Mouse (Mus musculus) erythroblast, embryonic 14.5 days (primary cell): ENCODE data around the gene Lrrc74b. TPM values are rescaled to one million over a fixed set of nuclear protein-coding genes. Genes with fewer than 3 reads are reported as not detected.

Experiments
- H3K27me3 ChIP-seq: 2 replicates; pipeline ENCODE4 v1.6.1; 2012; ENCODE audit warnings: inconsistent platforms; ENCODE audit not compliant: control insufficient read depth
- H3K36me3 ChIP-seq: 2 replicates; pipeline ENCODE4 v1.6.1; 2012; ENCODE audit warnings: mild to moderate bottlenecking, inconsistent platforms; ENCODE audit not compliant: control insufficient read depth
- H3K4me1 ChIP-seq: 2 replicates; pipeline ENCODE4 v1.6.1; 2012; ENCODE audit warnings: inconsistent platforms; ENCODE audit not compliant: control insufficient read depth
- H3K4me3 ChIP-seq: replicated peaks from 2 replicates; pipeline ENCODE3; 2012; ENCODE audit warnings: moderate library complexity, mild to moderate bottlenecking, inconsistent platforms
- H3K9me3 ChIP-seq: 2 replicates; pipeline ENCODE4 v1.6.1; 2012; ENCODE audit warnings: low read length, inconsistent platforms, mixed read lengths; ENCODE audit not compliant: control insufficient read depth
- GATA1 ChIP-seq: IDR thresholded peaks from 2 replicates; pipeline ENCODE4 v1.6.1; 2012; ENCODE audit warnings: low read length, inconsistent platforms, mixed read lengths
- TAL1 ChIP-seq: IDR thresholded peaks from 3 replicates; pipeline ENCODE4 v1.6.1; 2012; ENCODE audit warnings: low read length, inconsistent platforms, mixed read lengths
- polyA plus RNA-seq: library from polyadenylated mRNA; stranded (reverse); fragments of >175 nt; gene quantifications from 2 replicates; pipeline ENCODE4 v1.2.3, GENCODE M21; 2012

The Lrrc74b gene
- polyA plus RNA-seq, 1 experiment, result 0.02 TPM

- TF ChIP-seq TAL1, result no peak
- no peak for TF ChIP-seq GATA1
- peaks cover 28% of the 10 kb centered on the region for H3K4me1 ChIP-seq
- peaks cover 38% of the 10 kb centered on the region for H3K36me3 ChIP-seq
Measured at GRCm38 (mm10) chr16:17530640-17531288, 30.3 kb downstream of the Lrrc74b start, which contains the start of gene Thap7. Gene Thap7 (minus strand): TSS chr16:17531136.

GRCm38 (mm10) chr16:17529981-17530586 is 31.0 kb downstream of the Lrrc74b start:
- Histone ChIP-seq H3K4me3 (peak overlapping the region; percentile 72), H3K9me3 (no peaks in the 10 kb centered on the region), H3K27me3 (no peaks in the 10 kb centered on the region), H3K4me1 (peaks cover 28% of the 10 kb centered on the region), H3K36me3 (peaks cover 45% of the 10 kb centered on the region)
- TF ChIP-seq TAL1 (no peak), GATA1 (no peak)

More at GRCm38 (mm10) chr16:17530640-17531288, 30.3 kb downstream of the Lrrc74b start, which contains the start of gene Thap7:
- H3K9me3 ChIP-seq, result no peaks in the 10 kb centered on the region
- no peaks in the 10 kb centered on the region for H3K27me3 ChIP-seq
- peak within 1 kb of the TSS; percentile 72 for H3K4me3 ChIP-seq

- Histone ChIP-seq H3K9me3 (no peaks in the 10 kb centered on the region), H3K27me3 (no peaks in the 10 kb centered on the region), H3K4me1 (peaks cover 28% of the 10 kb centered on the region), H3K4me3 (no peak overlapping the region), H3K36me3 (peaks cover 61% of the 10 kb centered on the region)
- no peak for TF ChIP-seq GATA1
- no peak for TF ChIP-seq TAL1
Measured at GRCm38 (mm10) chr16:17528276-17528675, 32.8 kb downstream of the Lrrc74b start.

DNA sequence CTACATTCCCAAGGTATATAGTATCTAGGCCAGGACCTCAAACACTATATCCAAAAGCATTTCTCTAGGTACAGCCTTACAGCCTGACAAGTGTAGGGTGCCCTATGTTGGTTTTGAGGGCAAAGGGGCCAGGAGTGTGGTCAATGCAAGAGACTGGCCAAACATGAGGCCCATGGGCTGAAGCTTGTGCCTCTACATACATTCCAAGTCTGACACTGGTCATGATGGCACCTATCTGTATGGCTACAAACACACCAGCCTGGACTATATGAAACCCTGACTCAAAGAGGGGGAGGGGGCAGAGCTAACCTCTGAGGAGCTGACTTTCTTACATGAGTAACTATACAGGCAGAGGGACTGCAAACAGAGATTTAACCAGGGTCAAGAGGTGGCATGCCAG is 33.4 kb downstream of the Lrrc74b start:
- TF ChIP-seq GATA1 (no peak), TAL1 (no peak)
- peaks cover 67% of the 10 kb centered on the region for H3K36me3 ChIP-seq
- H3K4me3 ChIP-seq, result no peak overlapping the region

DNA sequence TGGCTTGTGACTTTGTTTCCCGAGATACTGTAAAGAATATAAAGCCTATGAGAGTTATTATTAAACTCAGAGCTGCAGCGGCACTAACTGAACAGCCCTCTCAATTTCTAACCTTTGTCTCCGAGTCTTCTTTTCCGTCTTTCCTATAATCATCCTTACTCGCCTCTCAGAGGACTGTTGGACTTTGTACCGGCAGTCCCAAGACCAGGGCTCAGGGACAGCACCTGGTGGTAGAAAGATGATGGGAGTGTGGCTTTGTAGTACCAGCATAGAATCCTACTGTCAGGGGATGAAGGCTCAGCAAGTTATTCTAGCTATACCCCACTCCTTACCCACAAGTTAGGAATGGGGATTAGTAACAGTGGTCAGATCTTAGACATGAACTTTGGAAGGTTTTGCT is 34.8 kb downstream of the Lrrc74b start:
- no peak for TF ChIP-seq GATA1
- TF ChIP-seq TAL1, result no peak
- H3K4me1 ChIP-seq, result peaks cover 20% of the 10 kb centered on the region
- H3K36me3 ChIP-seq, result peaks cover 81% of the 10 kb centered on the region
- no peaks in the 10 kb centered on the region for H3K27me3 ChIP-seq
- no peak overlapping the region for H3K4me3 ChIP-seq
- no peaks in the 10 kb centered on the region for H3K9me3 ChIP-seq

More for the DNA sequence above, 33.4 kb downstream of the Lrrc74b start:
- Histone ChIP-seq H3K9me3 (no peaks in the 10 kb centered on the region), H3K27me3 (no peaks in the 10 kb centered on the region), H3K4me1 (peaks cover 28% of the 10 kb centered on the region)

DNA sequence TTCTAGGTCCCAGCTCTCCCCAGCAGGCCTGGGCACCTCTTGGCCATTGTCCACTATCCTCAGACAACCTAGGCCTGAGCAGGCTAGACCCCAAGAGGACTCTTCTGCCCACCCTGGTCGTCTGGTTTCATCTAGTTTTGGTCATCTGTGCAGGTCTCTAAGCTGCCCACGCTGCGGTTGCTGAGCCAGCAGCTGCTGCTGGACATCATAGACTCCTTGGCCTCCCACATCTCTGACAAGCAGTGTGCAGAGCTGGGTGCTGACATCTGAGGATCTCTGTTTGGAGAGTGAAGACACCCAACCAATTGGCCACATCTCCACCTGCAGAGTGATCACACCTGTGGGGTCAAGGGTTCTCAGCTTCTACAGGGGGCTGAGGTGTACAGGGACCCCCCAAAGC is 35.5 kb downstream of the Lrrc74b start:
- TF ChIP-seq TAL1 (no peak), GATA1 (no peak)
- H3K9me3 ChIP-seq, result no peaks in the 10 kb centered on the region
- H3K36me3 ChIP-seq, result peaks cover 88% of the 10 kb centered on the region

DNA sequence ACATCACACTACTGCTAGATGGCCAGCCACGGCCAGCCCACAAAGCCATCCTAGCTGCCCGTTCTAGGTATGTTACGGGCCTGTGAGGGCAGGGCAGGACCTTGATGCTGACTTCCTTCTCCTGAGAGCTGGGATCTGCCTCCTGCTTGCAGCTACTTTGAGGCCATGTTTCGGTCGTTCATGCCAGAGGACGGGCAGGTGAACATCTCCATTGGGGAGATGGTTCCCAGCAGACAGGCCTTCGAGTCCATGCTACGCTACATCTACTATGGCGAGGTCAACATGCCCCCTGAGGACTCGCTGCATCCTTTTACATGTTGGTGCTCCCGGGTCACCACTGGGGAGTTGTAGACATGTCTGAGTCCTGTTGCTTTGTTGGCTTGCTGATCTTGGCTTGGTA is 36.9 kb downstream of the Lrrc74b start:
- no peaks in the 10 kb centered on the region for H3K27me3 ChIP-seq
- peaks cover 5% of the 10 kb centered on the region for H3K4me1 ChIP-seq
- H3K9me3 ChIP-seq, result no peaks in the 10 kb centered on the region
- TF ChIP-seq GATA1, result no peak
- no peak for TF ChIP-seq TAL1
- peaks cover 98% of the 10 kb centered on the region for H3K36me3 ChIP-seq
- H3K4me3 ChIP-seq, result no peak overlapping the region

More for the DNA sequence above, 35.5 kb downstream of the Lrrc74b start:
- peaks cover 17% of the 10 kb centered on the region for H3K4me1 ChIP-seq
- no peaks in the 10 kb centered on the region for H3K27me3 ChIP-seq
- no peak overlapping the region for H3K4me3 ChIP-seq

GRCm38 (mm10) chr16:17518910-17519309 is 42.1 kb downstream of the Lrrc74b start:
- TF ChIP-seq TAL1 (no peak), GATA1 (no peak)
- Histone ChIP-seq H3K9me3 (no peaks in the 10 kb centered on the region), H3K27me3 (no peaks in the 10 kb centered on the region), H3K4me3 (no peak overlapping the region), H3K36me3 (peaks cover 94% of the 10 kb centered on the region), H3K4me1 (no peaks in the 10 kb centered on the region)

- Histone ChIP-seq H3K4me3 (no peak overlapping the region), H3K4me1 (peaks cover 39% of the 10 kb centered on the region), H3K27me3 (no peaks in the 10 kb centered on the region; the same call in 1 of the 2 replicates), H3K36me3 (peaks cover 61% of the 10 kb centered on the region), H3K9me3 (no peaks in the 10 kb centered on the region)
- no peak for TF ChIP-seq TAL1
- TF ChIP-seq GATA1, result no peak
Measured at GRCm38 (mm10) chr16:17511431-17511830, 49.6 kb downstream of the Lrrc74b start.
